Mouse (Mus musculus) intestine, postnatal 0 days (tissue): ENCODE data around the gene Frmd4b. TPM values are rescaled to one million over a fixed set of nuclear protein-coding genes. Genes with fewer than 3 reads are reported as not detected.
"Not testable (repeated sequence)": the region's sequence is repeated elsewhere in the genome, so short reads cannot be mapped to it uniquely, and the experiment has no call there.

Experiments used
- ATAC-seq: fragments of 200-750 bp; cut with Nextera tagmentation; 2 replicates; pipeline ENCODE4 v1.8.0; 2017; ENCODE audit warnings: mild to moderate bottlenecking, moderate TSS enrichment, moderate library complexity
- H3K27ac ChIP-seq: fragments of 300-500 bp; sonication (generic); 2 replicates; pipeline ENCODE4 v1.5.1; 2014; ENCODE audit warnings: mild to moderate bottlenecking, low read depth, low read length, moderate library complexity
- H3K27me3 ChIP-seq: fragments of 300-500 bp; sonication (generic); replicated peaks from 2 replicates; pipeline ENCODE4 v1.6.1; 2014; ENCODE audit warnings: low read length, mixed read lengths; ENCODE audit not compliant: control insufficient read depth, insufficient read depth
- H3K36me3 ChIP-seq: fragments of 300-500 bp; sonication (generic); 2 replicates; pipeline ENCODE4 v1.6.1; 2014; ENCODE audit warnings: mild to moderate bottlenecking, moderate library complexity; ENCODE audit not compliant: control insufficient read depth, insufficient read depth
- H3K4me1 ChIP-seq: fragments of 300-500 bp; sonication (generic); replicated peaks from 2 replicates; pipeline ENCODE4 v1.6.1; 2014; ENCODE audit warnings: antibody characterized with exemption, low read length, mixed read lengths; ENCODE audit not compliant: control insufficient read depth, insufficient read depth
- H3K4me2 ChIP-seq: fragments of 300-500 bp; sonication (generic); replicated peaks from 2 replicates; pipeline ENCODE4 v1.6.1; 2014; ENCODE audit warnings: low read depth, mild to moderate bottlenecking, moderate library complexity
- H3K4me3 ChIP-seq: fragments of 300-500 bp; sonication (generic); 2 replicates; pipeline ENCODE4 v1.5.1; 2014; ENCODE audit warnings: low read depth, low read length
- H3K9ac ChIP-seq: fragments of 300-500 bp; sonication (generic); 2 replicates; pipeline ENCODE4 v1.6.1; 2014; ENCODE audit warnings: mild to moderate bottlenecking, low read depth, low read length
- H3K9me3 ChIP-seq: fragments of 300-500 bp; sonication (generic); 2 replicates; pipeline ENCODE4 v1.6.1; 2016; ENCODE audit warnings: mixed run types; ENCODE audit not compliant: control insufficient read depth
- CTCF ChIP-seq: sonication (generic); IDR thresholded peaks from 2 replicates; pipeline ENCODE4 v1.5.1; 2016; ENCODE audit warnings: low read depth, mild to moderate bottlenecking, control low read depth, antibody characterized with exemption, moderate library complexity
- WGBS: fragments of 180-500 bp; shearing (Covaris S2); extraction: QIAGEN DNeasy Blood & Tissue Kit; methylation state at CpG from one replicate; pipeline ENCODE4 v1.1.7; 2014; 5-methylcytosine and 5-hydroxymethylcytosine counted together
- polyA plus RNA-seq: library from polyadenylated mRNA; unstranded; fragments of >200 nt; fragmentation: Nextera tagmentation; extraction: Ambion mirVana; gene quantifications from 2 replicates; pipeline ENCODE4 v1.2.1, GENCODE M21; 2015

Frmd4b gene
- polyA plus RNA-seq, 1 experiment from 2014 or later = 5.1 TPM

GRCm38 (mm10) chr6:97430519-97430918 lies 186.8 kb downstream of the Frmd4b start:
- Histone ChIP-seq H3K36me3 (no peaks in the 10 kb centered on the region), H3K9me3 (no peaks in the 10 kb centered on the region), H3K4me2 (no peak overlapping the region), H3K27ac (no peak overlapping the region), H3K4me3 (no peak overlapping the region), H3K27me3 (no peaks in the 10 kb centered on the region), H3K4me1 (0 out of 2 replicates have a peak, but pooled peaks cover 5% of the 10 kb centered on the region), H3K9ac (no peak overlapping the region)
- 35% methylated on average over 6 of the region's 6 CpGs for WGBS
- ATAC-seq = no peak
- TF ChIP-seq CTCF = no peak

GRCm38 (mm10) chr6:97429688-97430343 lies 187.5 kb downstream of the Frmd4b start:
- 6% methylated on average over 2 of the region's 2 CpGs for WGBS
- peak; percentile 70 for ATAC-seq
- H3K27ac ChIP-seq = no peak overlapping the region
- no peak overlapping the region for H3K4me3 ChIP-seq
- TF ChIP-seq CTCF = no peak
- H3K27me3 ChIP-seq = no peaks in the 10 kb centered on the region
- H3K9ac ChIP-seq = no peak overlapping the region
- no peaks in the 10 kb centered on the region for H3K9me3 ChIP-seq
- no peaks in the 10 kb centered on the region for H3K36me3 ChIP-seq
- H3K4me2 ChIP-seq = no peak overlapping the region
- H3K4me1 ChIP-seq = 0 out of 2 replicates have a peak, but pooled peaks cover 5% of the 10 kb centered on the region

GRCm38 (mm10) chr6:97419771-97420446 lies 197.4 kb downstream of the Frmd4b start:
- TF ChIP-seq CTCF = peak; percentile 90
- H3K4me3 ChIP-seq = no peak overlapping the region
- H3K4me1 ChIP-seq = no peaks in the 10 kb centered on the region
- H3K9me3 ChIP-seq = no peaks in the 10 kb centered on the region
- H3K4me2 ChIP-seq = no peak overlapping the region
- no peak overlapping the region for H3K9ac ChIP-seq
- H3K27ac ChIP-seq = no peak overlapping the region
- WGBS = 60% methylated on average over 7 of the region's 7 CpGs
- no peaks in the 10 kb centered on the region for H3K27me3 ChIP-seq
- ATAC-seq = no peak
- H3K36me3 ChIP-seq = no peaks in the 10 kb centered on the region

- H3K4me1 ChIP-seq = no peaks in the 10 kb centered on the region
- ATAC-seq = no peak
- H3K4me3 ChIP-seq = no peak overlapping the region
- H3K9ac ChIP-seq = no peak overlapping the region
- 64% methylated on average over 13 of the region's 13 CpGs for WGBS
- TF ChIP-seq CTCF = peak; percentile 98
- no peak overlapping the region for H3K4me2 ChIP-seq
- no peaks in the 10 kb centered on the region for H3K9me3 ChIP-seq
- no peaks in the 10 kb centered on the region for H3K36me3 ChIP-seq
- H3K27ac ChIP-seq = no peak overlapping the region
- H3K27me3 ChIP-seq = no peaks in the 10 kb centered on the region
Measured at GRCm38 (mm10) chr6:97416972-97417554, 200.3 kb downstream of the Frmd4b start.

- H3K9ac ChIP-seq, H3K27me3 ChIP-seq, H3K4me2 ChIP-seq, H3K27ac ChIP-seq, H3K4me3 ChIP-seq, H3K9me3 ChIP-seq, H3K36me3 ChIP-seq, ATAC-seq, H3K4me1 ChIP-seq: not testable (repeated sequence)
- WGBS = 96% methylated on average over 4 of the region's 4 CpGs
Measured at GRCm38 (mm10) chr6:97415578-97415977, 201.8 kb downstream of the Frmd4b start.

- Histone ChIP-seq H3K27me3 (no peaks in the 10 kb centered on the region), H3K9me3 (no peaks in the 10 kb centered on the region), H3K4me1 (no peaks in the 10 kb centered on the region), H3K36me3 (no peaks in the 10 kb centered on the region), H3K4me3 (no peak overlapping the region), H3K9ac (no peak overlapping the region), H3K4me2 (no peak overlapping the region), H3K27ac (no peak overlapping the region)
- WGBS = 36% methylated on average over 7 of the region's 7 CpGs
- no peak for ATAC-seq
- no peak for TF ChIP-seq CTCF
Measured at GRCm38 (mm10) chr6:97413453-97413852, 203.9 kb downstream of the Frmd4b start.
